Mouse (Mus musculus) kidney, embryonic 14.5 days (tissue): ENCODE results near the gene Mtx1. TPM values are rescaled to one million over a fixed set of nuclear protein-coding genes. Genes with fewer than 3 reads are reported as not detected.

ENCODE experiments used
- ATAC-seq: fragments of 200-750 bp; cut with Nextera tagmentation; 2 replicates; pipeline ENCODE4 v1.8.0; 2017; ENCODE audit warnings: moderate number of reproducible peaks, mild to moderate bottlenecking, moderate TSS enrichment, moderate library complexity; ENCODE audit not compliant: low FRiP score, low TSS enrichment
- H3K27ac ChIP-seq: fragments of 300-500 bp; sonication (generic); 2 replicates; pipeline ENCODE4 v1.5.1; 2014; ENCODE audit warnings: low read depth, mild to moderate bottlenecking, low read length, moderate library complexity, mixed read lengths
- H3K27me3 ChIP-seq: fragments of 300-500 bp; sonication (generic); 2 replicates; pipeline ENCODE4 v1.6.1; 2014; ENCODE audit warnings: mild to moderate bottlenecking, low read length; ENCODE audit not compliant: control insufficient read depth, insufficient read depth
- H3K36me3 ChIP-seq: fragments of 300-500 bp; sonication (generic); 2 replicates; pipeline ENCODE4 v1.6.1; 2014; ENCODE audit warnings: low read length, mixed read lengths; ENCODE audit not compliant: control insufficient read depth, insufficient read depth
- H3K4me1 ChIP-seq: fragments of 300-500 bp; sonication (generic); 2 replicates; pipeline ENCODE4 v1.6.1; 2014; ENCODE audit warnings: low read length, mixed read lengths; ENCODE audit not compliant: control insufficient read depth, insufficient read depth
- H3K4me2 ChIP-seq: fragments of 300-500 bp; sonication (generic); replicated peaks from 2 replicates; pipeline ENCODE4 v1.6.1; 2014; ENCODE audit warnings: low read depth, mild to moderate bottlenecking, low read length
- H3K4me3 ChIP-seq: fragments of 300-500 bp; sonication (generic); 2 replicates; pipeline ENCODE4 v1.5.1; 2014; ENCODE audit warnings: mild to moderate bottlenecking, low read length
- H3K9ac ChIP-seq: fragments of 300-500 bp; sonication (generic); 2 replicates; pipeline ENCODE4 v1.6.1; 2014; ENCODE audit warnings: low read depth, mild to moderate bottlenecking, low read length, moderate library complexity
- H3K9me3 ChIP-seq: fragments of 300-500 bp; sonication (generic); 2 replicates; pipeline ENCODE4 v1.6.1; 2016; ENCODE audit warnings: low read length; ENCODE audit not compliant: control insufficient read depth
- WGBS: fragments of 180-500 bp; shearing (Covaris S2); extraction: QIAGEN DNeasy Blood & Tissue Kit; methylation state at CpG from one replicate; pipeline ENCODE4 v1.1.7; 2014; 5-methylcytosine and 5-hydroxymethylcytosine counted together
- polyA plus RNA-seq: library from polyadenylated mRNA; unstranded; fragments of >200 nt; fragmentation: Nextera tagmentation; extraction: Ambion mirVana; gene quantifications from 2 replicates; pipeline ENCODE4 v1.2.1, GENCODE M21; 2014

Mtx1 gene
- polyA plus RNA-seq, 1 experiment from 2014 or later, result 217 TPM

DNA sequence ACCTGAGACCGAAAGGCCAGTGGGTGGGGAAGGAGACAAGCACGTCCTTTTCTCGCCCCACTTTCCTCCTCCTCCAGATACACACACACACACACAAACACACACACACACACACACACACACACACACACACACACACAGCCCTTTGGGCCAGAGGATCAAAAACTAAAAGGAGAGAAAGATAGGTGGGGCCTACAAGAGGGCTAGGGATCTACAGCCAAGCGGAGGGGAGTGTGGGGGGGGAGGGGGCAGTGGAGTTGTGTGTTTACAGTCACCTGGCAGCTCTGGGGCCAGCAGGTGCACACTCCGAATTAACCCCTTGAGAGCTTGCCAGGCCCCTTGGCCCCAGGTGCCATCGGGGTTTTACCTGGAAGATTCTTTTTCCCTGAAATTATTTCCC, 5.7 kb upstream of the Mtx1 start:
- Histone ChIP-seq H3K9me3 (no peaks in the 10 kb centered on the region), H3K27ac (no peak overlapping the region), H3K4me3 (no peak overlapping the region), H3K27me3 (no peaks in the 10 kb centered on the region), H3K4me1 (peaks cover 8% of the 10 kb centered on the region; the same call in 1 of the 2 replicates), H3K4me2 (no peak overlapping the region), H3K9ac (no peak overlapping the region), H3K36me3 (no peaks in the 10 kb centered on the region)
- WGBS, result 51% methylated on average over 6 of the region's 6 CpGs
- ATAC-seq, result no peak

DNA sequence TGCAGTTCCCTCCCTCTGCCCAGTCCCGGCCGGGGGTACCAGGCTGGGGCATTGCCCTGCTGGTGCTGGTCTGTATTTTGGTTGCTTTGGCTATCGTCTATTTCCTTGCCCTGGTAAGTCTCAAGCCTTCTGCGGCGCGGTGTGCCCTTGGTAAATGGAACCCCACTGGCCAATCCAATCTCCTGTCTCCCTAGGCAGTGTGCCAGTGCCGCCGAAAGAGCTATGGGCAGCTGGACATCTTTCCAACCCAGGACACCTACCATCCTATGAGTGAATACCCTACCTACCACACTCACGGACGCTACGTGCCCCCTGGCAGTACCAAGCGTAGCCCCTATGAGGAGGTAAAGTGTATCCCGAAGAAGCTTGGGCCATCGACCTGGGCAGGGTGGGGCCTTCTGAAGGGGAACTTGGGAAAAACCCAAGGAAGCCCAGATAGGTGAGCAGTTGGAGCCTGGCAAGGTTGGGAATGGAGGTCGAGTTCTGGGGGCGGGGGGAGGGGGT, 4.9 kb upstream of the Mtx1 start:
- ATAC-seq, result no peak
- H3K4me2 ChIP-seq, result no peak overlapping the region
- no peak overlapping the region for H3K9ac ChIP-seq
- no peak overlapping the region for H3K4me3 ChIP-seq
- no peak overlapping the region for H3K27ac ChIP-seq
- H3K4me1 ChIP-seq, result peaks cover 13% of the 10 kb centered on the region; the same call in 1 of the 2 replicates
- no peaks in the 10 kb centered on the region for H3K9me3 ChIP-seq
- H3K36me3 ChIP-seq, result no peaks in the 10 kb centered on the region
- no peaks in the 10 kb centered on the region for H3K27me3 ChIP-seq
- WGBS, result 80% methylated on average over 16 of the region's 16 CpGs

DNA sequence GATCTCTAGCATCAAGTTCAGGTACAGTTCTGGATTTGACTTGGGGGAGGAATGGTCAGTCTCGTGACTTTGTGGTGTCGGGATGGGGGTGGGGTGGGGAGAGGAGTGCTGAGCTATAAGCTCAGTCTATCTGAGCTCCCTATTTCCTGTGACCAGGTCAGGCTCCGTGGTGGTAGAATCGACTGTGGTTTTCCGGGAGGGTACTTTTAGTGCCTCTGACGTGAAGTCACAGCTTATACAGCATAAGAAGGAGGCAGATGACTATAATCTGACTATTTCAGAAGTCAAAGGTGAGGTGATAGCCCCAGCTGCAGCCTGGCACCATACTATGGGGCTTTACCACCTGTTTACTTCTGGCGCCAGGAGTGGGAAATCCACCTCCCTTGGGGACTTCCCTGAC, 4.5 kb upstream of the Mtx1 start:
- Histone ChIP-seq H3K4me2 (no peak overlapping the region), H3K27ac (no peak overlapping the region), H3K36me3 (no peaks in the 10 kb centered on the region), H3K9ac (no peak overlapping the region), H3K4me3 (no peak overlapping the region), H3K27me3 (no peaks in the 10 kb centered on the region), H3K9me3 (no peaks in the 10 kb centered on the region), H3K4me1 (peaks cover 18% of the 10 kb centered on the region; the same call in 1 of the 2 replicates)
- 60% methylated on average over 7 of the region's 7 CpGs for WGBS
- no peak for ATAC-seq

DNA sequence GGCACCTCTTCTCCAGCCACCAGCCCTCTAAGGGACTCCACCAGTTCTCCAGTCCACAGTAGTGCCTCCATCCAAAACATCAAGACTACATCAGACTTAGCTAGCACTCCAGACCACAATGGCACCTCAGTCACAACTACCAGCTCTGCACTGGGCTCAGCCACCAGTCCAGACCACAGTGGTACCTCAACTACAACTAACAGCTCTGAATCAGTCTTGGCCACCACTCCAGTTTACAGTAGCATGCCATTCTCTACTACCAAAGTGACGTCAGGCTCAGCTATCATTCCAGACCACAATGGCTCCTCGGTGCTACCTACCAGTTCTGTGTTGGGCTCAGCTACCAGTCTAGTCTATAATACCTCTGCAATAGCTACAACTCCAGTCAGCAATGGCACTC, 3.7 kb upstream of the Mtx1 start:
- WGBS, result 81% methylated on average over 2 of the region's 2 CpGs
- no peaks in the 10 kb centered on the region for H3K27me3 ChIP-seq

DNA sequence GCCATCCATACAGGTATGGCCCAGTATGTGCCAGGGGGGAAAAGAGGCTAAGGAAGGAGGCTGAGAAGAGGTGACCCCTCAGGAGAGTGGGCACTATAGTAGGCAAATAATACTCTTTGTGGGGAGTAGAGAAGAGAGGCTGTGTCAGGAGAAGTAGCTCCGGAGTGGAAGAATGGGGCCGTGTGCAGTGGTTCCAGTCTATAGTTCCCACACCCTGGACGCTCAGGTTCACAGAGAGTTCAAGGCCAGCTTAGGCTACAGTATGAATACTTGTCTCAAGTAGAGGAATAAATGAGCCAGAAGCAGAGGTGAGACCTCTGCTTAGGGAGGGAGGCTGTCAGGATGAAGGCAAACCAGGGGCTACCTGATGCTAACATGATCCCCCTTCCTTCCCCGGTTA, 2.4 kb upstream of the Mtx1 start:
- Histone ChIP-seq H3K27me3 (no peaks in the 10 kb centered on the region), H3K36me3 (peaks cover 3% of the 10 kb centered on the region; the same call in 1 of the 2 replicates), H3K27ac (peak overlapping the region; percentile 47; the same call in 1 of the 2 replicates), H3K9ac (peak overlapping the region; percentile 23; the same call in 1 of the 2 replicates), H3K9me3 (no peaks in the 10 kb centered on the region), H3K4me3 (peak overlapping the region; percentile 13), H3K4me2 (peak overlapping the region; percentile 87), H3K4me1 (peaks cover 23% of the 10 kb centered on the region; the same call in 1 of the 2 replicates)
- WGBS, result 45% methylated on average over 4 of the region's 4 CpGs
- no peak for ATAC-seq

More for the DNA sequence above, 3.7 kb upstream of the Mtx1 start:
- Histone ChIP-seq H3K36me3 (no peaks in the 10 kb centered on the region), H3K9ac (no peak overlapping the region), H3K9me3 (no peaks in the 10 kb centered on the region), H3K4me1 (peaks cover 23% of the 10 kb centered on the region; the same call in 1 of the 2 replicates), H3K4me3 (no peak overlapping the region), H3K27ac (no peak overlapping the region), H3K4me2 (no peak overlapping the region)
- no peak for ATAC-seq

DNA sequence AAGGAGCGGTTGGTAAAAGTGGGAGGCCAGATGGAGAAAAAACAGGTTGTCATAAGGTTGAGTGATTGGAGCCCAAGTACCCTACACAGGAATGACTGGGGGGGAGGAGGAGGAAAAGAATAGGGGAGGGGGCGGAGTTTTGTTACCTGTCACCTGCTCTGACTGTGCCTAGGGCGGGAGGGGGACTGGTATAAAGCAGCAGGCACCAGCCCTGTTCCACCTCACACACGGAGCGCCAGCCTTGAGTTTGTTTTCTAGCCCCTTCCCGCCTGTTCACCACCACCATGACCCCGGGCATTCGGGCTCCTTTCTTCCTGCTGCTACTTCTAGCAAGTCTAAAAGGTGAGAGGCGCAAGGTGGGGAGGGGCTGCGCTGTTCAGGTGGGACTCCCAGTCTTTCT, 1.9 kb upstream of the Mtx1 start, which contains the start of gene Muc1:
Muc1 (plus strand) TSS at position 222 of the 400 bp plus-strand sequence.
- Histone ChIP-seq H3K9ac (peak within 1 kb of the TSS; percentile 54; the same call in 1 of the 2 replicates), H3K4me2 (peak within 1 kb of the TSS; percentile 87), H3K27me3 (no peaks in the 10 kb centered on the region), H3K9me3 (no peaks in the 10 kb centered on the region), H3K27ac (peak within 1 kb of the TSS; percentile 62), H3K36me3 (peaks cover 3% of the 10 kb centered on the region; the same call in 1 of the 2 replicates), H3K4me1 (peaks cover 23% of the 10 kb centered on the region; the same call in 1 of the 2 replicates), H3K4me3 (peak within 1 kb of the TSS; percentile 40)
- WGBS, result 27% methylated on average over 10 of the region's 10 CpGs
- ATAC-seq, result no peak

DNA sequence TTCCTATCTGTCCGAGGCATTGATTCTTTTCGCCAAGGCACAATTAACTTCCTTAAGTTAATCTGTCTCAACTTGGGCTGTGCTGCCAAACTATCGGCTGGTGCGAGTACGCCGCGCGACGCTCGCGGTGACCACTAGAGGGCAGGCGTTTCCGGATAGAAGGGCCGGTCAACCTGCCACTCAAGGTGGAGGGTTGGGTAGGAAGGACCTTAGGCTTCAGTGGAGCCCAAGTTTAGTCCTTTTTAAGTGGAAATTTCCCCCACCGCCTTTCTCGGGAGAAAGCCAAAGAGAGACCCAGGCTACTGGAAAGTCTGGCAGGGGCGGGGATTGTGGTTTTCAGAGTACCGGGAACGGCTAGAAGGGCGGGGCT, 1.3 kb upstream of the Mtx1 start:
- peak overlapping the region; percentile 54; the same call in 1 of the 2 replicates for H3K9ac ChIP-seq
- H3K36me3 ChIP-seq, result peaks cover 3% of the 10 kb centered on the region; the same call in 1 of the 2 replicates
- peak; percentile 58 for ATAC-seq
- under 1% methylated on average over 20 of the region's 20 CpGs for WGBS
- peak overlapping the region; percentile 62; the same call in 1 of the 2 replicates for H3K27ac ChIP-seq
- H3K4me2 ChIP-seq, result peak overlapping the region; percentile 87
- H3K27me3 ChIP-seq, result no peaks in the 10 kb centered on the region
- no peaks in the 10 kb centered on the region for H3K9me3 ChIP-seq
- H3K4me1 ChIP-seq, result peaks cover 23% of the 10 kb centered on the region; the same call in 1 of the 2 replicates
- peak overlapping the region; percentile 40 for H3K4me3 ChIP-seq

DNA sequence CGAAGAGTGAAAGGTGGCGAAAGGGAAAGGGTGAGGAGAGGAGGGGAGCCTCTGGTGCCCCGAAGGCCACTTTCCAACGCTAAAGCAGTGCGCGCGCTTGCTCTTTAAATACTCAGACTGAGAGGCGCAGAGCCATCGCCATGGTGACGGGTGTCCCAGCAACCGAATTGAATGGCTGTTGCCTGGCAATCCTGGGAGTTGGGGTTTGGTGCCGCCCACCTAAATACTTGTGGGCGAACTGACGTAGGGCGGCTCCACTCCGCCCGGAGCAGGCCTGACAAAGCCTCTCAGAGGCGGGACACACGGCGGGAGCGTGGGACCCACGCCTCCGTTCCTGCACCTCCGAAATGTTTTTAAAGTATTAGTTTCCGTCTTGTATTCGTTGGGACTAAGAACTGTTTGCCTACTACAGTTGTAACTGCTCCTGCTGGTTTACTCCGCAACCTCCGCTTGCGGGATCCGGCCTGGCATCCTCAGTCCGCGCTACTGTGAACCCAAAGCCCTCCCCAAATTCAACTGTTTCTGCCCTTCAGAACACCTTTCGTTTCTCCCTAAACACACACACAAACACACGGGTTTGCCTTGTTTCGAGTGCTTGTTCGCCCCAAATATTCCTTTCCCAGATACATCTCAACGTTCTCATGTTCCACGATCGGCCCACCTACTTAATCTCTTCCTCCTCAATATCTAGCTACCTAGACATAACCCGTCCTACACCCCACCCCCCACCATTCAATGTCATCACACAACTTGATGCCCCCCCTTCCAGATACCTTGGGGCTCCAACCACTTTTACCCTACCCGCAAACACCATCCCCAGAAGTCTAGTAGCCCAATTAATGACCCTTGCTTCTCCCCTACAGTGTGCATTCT, 655 bp upstream of the Mtx1 start:
- no peaks in the 10 kb centered on the region for H3K27me3 ChIP-seq
- peaks cover 23% of the 10 kb centered on the region; the same call in 1 of the 2 replicates for H3K4me1 ChIP-seq
- ATAC-seq, result peak; percentile 77
- peak overlapping the region; percentile 40 for H3K4me3 ChIP-seq
- 4% methylated on average over 41 of the region's 41 CpGs for WGBS
- peak overlapping the region; percentile 54 for H3K9ac ChIP-seq
- H3K36me3 ChIP-seq, result peaks cover 3% of the 10 kb centered on the region; the same call in 1 of the 2 replicates
- H3K9me3 ChIP-seq, result no peaks in the 10 kb centered on the region
- H3K27ac ChIP-seq, result no peak overlapping the region; the same call in 1 of the 2 replicates
- H3K4me2 ChIP-seq, result peak overlapping the region; percentile 87
